In the genomic region with DNA sequence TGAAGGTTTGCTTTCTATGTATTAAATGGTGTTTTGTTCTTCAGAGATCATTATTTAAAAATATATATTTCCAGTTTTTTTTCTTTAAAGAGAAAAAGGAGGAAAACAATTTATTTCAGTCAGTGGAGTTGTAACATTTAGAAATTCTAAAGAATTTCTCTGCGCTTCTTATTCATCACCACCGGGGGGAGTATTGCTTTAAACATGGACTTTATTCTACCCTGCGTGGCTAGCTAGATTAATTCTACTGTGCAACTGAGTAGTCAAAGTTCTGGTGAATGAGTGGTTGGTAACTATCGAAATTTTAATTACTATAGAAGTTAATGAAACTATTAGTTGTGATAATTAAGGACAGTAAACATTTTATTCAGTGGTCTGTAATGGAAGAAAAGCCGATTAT, we compare ENCODE assay signal across 12 mouse cellular contexts. TPM values are rescaled to one million over a fixed set of nuclear protein-coding genes. Genes with fewer than 3 reads are reported as not detected.
DNase-seq lines count a peak whose midpoint lies in the region; ATAC-seq lines count a peak whose summit lies in the region.
"Had no signal": no experiment of that assay in that cellular context is flagged by ENCODE, and none has a peak within 500 bp of the region (broad histone marks: within the 10 kb centered on the region; RNA-seq: fewer than 3 reads in every experiment).

No protein-coding gene starts in this region.

- no peaks in the 10 kb centered on the region for H3K4me1 ChIP-seq in midbrain, embryonic 13.5 days (replicated peaks)
- H3K4me1 ChIP-seq: embryonic facial prominence, embryonic 13.5 days; heart, embryonic 10.5 days had no signal

- H3K9ac ChIP-seq in midbrain, embryonic 13.5 days (replicated peaks): no peak overlapping the region
- H3K9ac ChIP-seq: embryonic facial prominence, embryonic 13.5 days; liver, embryonic 14.5 days had no signal

- ATAC-seq in common myeloid progenitor, adult 5-6 weeks (replicated peaks; ENCODE audit: low read depth, poor library complexity, severe bottlenecking): 0 out of 2 replicates have a peak, but pooled peaks have one; percentile 39
- peak; percentile 63; the same call in 1 of the 2 replicates for ATAC-seq in midbrain, embryonic 13.5 days

- H3K9me3 ChIP-seq in midbrain, embryonic 13.5 days: no peaks in the 10 kb centered on the region
- H3K9me3 ChIP-seq: embryonic facial prominence, embryonic 13.5 days; heart, embryonic 10.5 days had no signal

- H3K27me3 ChIP-seq in midbrain, embryonic 13.5 days: no peaks in the 10 kb centered on the region
- H3K27me3 ChIP-seq: embryonic facial prominence, embryonic 13.5 days had no signal

- H3K4me2 ChIP-seq in midbrain, embryonic 13.5 days (replicated peaks): no peak overlapping the region
- H3K4me2 ChIP-seq: embryonic facial prominence, embryonic 13.5 days had no signal

- H3K36me3 ChIP-seq in midbrain, embryonic 13.5 days: no peaks in the 10 kb centered on the region
- H3K36me3 ChIP-seq: embryonic facial prominence, embryonic 13.5 days; heart, embryonic 10.5 days had no signal

- 27% methylated on average over 5 of the region's 5 CpGs for WGBS in midbrain, embryonic 13.5 days

- intact Hi-C loops in left cerebral cortex, postnatal 14 days (cut with DNase I): loop anchor here (5.0 kb wide), 2 partner anchors 471 to 951 kb away; no protein-coding TSS in a partner anchor
- intact Hi-C loops in left cerebral cortex, postnatal 4 days (cut with DNase I): loop anchor here (5.0 to 10.0 kb wide), 3 partner anchors 124 to 1176 kb away; a partner anchor contains a TSS

- DNase-seq in left cerebral cortex, postnatal 14 days (ENCODE audit: low spot score in 2 of 2): peak; percentile 6 to 7
- no peak for DNase-seq in left cerebral cortex, postnatal 4 days
- DNase-seq in MN1 (ENCODE audit: low spot score): peak; percentile 53
- DNase-seq in ovary, postnatal 10 days (ENCODE audit: low spot score): no peak
- no peak for DNase-seq in urinary bladder, adult 18-20 months (ENCODE audit: low spot score in 2 of 2)
- no peak for DNase-seq in kidney, adult 11 months
- DNase-seq: adrenal gland, postnatal 25 days had no signal

- no peak overlapping the region for H3K4me3 ChIP-seq in midbrain, embryonic 13.5 days (replicated peaks)
- H3K4me3 ChIP-seq: embryonic facial prominence, embryonic 13.5 days; heart, embryonic 10.5 days had no signal

- H3K27ac ChIP-seq in midbrain, embryonic 13.5 days: no peak overlapping the region
- H3K27ac ChIP-seq: embryonic facial prominence, embryonic 13.5 days; heart, embryonic 10.5 days; liver, embryonic 14.5 days had no signal

RNA-seq across cellular contexts. Expression of a gene that starts 51.5 kb away (rescaled TPM):
- 10 to 100 TPM; 10.5 to 11.4 TPM for total RNA-seq in left cerebral cortex, postnatal 14 days (2021)
- 10 to 100 TPM; 16.4 to 17.5 TPM for total RNA-seq in left cerebral cortex, postnatal 4 days (2021)
- total RNA-seq in common myeloid progenitor, adult 5-6 weeks (2017): 82.7 and 87.0 TPM in 2 replicates
- polyA plus RNA-seq in midbrain, embryonic 13.5 days (2015; fragmentation: Nextera tagmentation; extraction: Ambion mirVana): 46.7 and 48.1 TPM in 2 replicates

Comparison
In these comparisons a context has a peak if more than half of its experiments do, and no peak if none do; other contexts are left out.
1. DNase-seq: peak in left cerebral cortex, postnatal 14 days (2 of 2) and MN1 (single experiment); none in left cerebral cortex, postnatal 4 days (single experiment), ovary, postnatal 10 days (single experiment), urinary bladder, adult 18-20 months (0 of 2) and kidney, adult 11 months (single experiment).